Mouse (Mus musculus): Measurements from ENCODE around the gene Pcif1.

Gene Pcif1

DNA sequence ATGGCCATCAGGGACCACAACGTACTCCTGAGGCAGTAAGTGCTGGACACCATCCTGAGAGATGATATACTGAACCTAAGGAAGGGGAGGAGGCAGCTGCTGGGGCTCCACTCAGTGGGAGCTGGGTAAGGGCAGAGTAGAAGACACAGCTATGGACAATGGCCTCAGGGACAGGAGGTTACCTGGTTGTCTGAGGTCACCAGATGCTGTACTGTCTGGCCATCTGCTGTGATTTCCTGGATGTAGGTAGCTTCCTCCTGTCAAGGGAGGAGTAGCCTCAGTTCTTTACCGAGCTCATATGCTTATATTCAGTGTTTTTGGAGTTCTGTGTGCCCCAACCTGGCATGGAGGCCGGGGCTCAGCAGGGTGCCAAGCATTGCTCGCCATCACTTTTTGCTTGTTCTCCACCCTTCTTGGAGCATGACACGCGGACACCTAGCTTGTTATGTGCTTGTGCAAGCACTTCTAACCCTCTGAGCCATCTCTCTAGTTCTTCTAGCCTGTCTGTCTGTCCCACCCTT lies 13.7 kb downstream of the Pcif1 start:
- no peak for ATAC-seq (ENCODE audit: low TSS enrichment)

DNA sequence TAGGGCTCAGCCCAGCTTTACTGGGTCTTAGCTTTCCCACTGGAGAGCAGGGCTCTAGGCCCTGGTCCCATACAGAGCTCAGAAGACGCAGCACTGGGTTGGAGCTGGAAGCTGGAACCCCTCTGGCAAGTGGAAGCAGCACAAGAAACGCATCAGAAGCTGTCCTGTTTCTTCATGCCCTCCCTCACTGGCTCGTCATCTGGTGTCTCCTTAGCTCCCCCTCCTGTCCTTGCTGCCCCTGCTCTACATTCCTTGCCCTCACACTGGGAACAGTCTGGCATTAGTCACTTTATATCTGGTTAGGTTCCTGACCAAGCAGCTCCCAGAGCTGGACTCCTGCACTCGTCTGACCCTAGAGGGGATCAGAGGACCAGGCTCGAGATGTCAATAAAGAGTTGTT lies 14.9 kb downstream of the Pcif1 start:
- no peak for ATAC-seq (ENCODE audit: low TSS enrichment)

DNA sequence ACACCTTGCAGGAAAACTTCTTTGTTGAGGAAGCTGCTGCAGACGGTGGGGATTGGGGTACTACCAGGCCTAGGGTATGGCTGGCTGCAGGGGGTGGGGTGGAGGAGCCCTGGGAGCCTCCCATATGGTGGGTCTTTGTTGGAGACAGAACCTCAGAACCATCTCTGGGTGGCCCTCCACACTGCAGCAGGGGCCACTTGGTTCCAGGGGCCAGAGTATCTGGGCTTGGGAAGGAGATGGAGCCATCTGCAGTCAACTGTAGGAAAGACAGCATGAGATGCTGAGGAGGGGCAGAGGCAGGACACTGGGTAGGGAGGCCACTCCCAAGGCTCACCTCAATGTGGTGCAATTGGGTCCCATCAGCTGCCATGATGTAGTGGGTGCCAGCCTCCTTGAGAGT lies 15.5 kb downstream of the Pcif1 start:
- ATAC-seq (ENCODE audit: low TSS enrichment), result no peak

DNA sequence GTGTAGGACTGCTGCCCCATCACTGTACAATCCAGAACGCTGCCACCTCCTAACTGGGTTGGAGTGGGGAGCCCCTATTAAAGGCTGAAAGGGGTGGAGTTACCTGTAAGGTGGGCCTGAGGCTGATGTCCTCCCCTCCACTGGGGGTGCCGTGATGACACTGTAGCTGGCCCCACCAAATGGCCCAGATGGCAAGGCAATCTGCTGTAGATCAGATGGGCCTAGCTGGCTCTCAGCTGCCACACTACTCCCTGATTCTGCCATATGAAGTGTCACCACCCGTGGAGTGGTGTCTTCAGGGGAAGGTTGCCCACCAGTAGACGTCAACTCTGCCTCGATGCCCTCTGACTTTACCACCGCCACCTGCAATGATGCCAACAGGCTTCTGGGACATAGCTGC lies 16.8 kb downstream of the Pcif1 start:
- no peak for ATAC-seq (ENCODE audit: low TSS enrichment)

DNA sequence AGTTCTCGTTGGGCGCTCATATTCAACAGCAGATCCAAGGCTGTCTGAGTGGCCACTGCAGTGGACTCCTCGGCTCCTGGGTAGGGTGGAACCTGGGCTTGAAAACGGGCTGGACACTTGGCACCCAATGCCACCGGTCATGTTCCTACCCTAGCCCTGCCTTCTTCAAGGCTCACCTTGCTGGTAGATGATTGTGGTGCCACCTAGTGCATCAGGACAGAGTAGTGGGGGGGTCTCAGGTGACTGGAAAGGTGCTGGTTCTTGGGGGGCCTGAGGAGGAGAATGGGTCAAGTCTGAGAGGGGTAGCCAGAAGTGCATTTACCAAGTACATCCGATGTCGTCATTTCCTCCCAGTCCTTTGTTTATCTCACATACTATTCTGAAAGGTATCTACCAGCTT lies 18.9 kb downstream of the Pcif1 start:
- ATAC-seq (ENCODE audit: low TSS enrichment), result no peak

DNA sequence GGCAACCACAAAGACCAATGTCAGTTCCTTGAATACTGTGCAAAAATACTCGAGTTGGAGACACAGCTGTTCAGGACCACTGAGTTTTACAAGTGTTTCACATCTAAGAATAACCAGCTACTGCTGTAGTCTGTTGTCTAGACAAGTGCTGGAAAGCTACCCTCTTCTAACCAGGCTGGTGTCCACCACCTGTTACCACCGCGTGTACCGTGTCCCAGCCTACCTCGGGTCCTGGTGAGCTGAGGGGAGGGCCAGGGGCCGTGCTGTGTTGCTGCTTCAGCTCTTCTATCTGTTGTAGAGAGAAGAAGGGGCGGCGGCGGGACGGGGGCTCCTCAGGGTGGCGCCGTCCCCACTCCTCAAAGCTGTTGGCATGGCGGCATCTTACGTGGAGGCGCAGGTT lies 19.9 kb downstream of the Pcif1 start:
- ATAC-seq (ENCODE audit: low TSS enrichment), result no peak

DNA sequence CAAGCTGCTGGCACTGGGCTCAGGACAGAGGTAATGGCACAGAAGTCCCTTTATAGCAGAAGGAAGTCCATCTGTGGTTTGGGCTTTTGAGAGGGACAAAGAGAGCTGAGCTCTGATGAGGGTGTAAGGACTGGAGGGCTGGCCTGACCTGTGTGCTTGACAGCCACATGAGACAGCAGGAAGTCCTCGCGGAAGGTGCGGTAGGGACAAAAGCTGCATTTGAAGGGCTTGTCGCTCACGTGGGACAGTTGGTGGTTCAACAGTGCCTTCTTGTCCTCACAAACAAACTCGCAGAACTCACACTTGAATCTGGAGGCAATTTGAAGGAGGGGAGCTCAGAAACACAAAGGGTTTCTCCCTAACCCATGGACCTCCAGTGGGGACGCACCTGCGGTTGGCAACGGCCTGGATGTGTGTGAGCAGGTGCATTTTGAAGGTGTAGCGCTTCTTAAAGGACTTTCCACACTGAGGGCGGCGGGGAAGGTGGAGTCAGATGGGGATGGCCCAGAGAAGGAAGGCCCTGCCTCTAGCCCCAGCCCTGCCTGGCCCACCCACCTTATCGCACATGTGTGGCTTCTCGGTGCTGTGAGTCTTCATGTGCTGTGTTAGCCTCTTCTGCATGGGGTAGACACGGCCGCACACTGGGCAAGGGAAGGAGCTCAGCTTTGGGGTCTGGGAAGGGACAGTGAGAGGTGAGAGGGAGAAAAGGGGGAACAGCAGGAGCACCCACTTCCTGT lies 20.8 kb downstream of the Pcif1 start:
- ATAC-seq (ENCODE audit: low TSS enrichment), result no peak

DNA sequence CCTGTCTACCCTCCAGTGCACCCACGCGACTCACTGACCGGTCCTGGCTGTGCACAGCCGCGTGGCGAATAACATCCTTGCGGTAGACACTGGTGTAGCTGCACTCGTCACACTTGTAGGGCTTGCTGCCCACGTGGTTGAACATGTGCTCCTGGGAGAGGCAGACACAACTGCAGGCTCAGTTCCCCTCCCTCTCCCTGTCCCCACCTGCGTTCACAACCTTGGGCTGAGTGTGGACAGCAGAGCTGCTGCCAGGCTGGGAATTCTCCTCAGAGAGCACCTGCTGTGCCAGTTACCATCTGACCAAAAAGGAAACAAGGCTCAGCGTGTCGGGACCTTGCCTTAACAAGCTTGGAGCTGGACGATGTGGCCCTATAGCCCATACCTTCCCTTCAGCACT lies 22.3 kb downstream of the Pcif1 start:
- no peak for ATAC-seq (ENCODE audit: low TSS enrichment)

DNA sequence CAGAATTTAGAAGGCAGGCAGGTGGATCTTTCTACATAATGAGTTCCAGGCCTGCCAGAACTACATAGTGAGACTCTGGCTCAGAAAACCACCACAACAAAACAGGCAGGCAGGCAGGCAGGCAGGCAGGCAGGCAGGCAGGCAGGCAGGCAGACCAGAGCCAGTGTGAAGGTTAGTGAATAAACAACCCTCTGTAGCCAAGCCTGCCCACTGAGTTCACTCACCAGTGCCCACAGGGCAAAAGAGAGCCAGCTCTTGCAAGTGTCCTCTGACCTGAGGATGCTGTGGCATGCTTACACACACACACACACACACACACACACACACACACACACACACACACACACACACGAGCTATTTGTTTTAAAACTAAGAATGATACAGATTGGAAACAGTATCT lies 24.4 kb downstream of the Pcif1 start:
- no peak for ATAC-seq (ENCODE audit: low TSS enrichment)

DNA sequence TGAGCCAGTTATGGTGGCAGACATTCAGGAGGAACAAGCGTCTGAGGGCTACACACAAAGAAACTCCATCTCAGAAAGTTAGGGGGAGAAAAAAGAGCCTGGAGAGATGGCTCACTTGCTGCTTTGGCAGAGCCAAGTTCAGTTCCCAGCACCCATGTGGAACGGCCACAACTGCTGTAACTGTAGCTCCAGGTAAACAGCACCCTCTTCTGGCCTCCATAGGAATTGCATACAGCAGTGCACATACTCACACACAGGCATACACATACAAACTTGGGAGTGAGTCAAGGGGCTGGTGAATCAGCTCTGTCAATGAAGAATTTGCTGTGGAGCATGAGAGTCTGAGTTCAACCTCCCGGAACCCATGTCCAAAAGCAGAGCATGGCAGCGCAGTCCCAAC lies 27.0 kb downstream of the Pcif1 start:
- ATAC-seq (ENCODE audit: low TSS enrichment), result no peak

DNA sequence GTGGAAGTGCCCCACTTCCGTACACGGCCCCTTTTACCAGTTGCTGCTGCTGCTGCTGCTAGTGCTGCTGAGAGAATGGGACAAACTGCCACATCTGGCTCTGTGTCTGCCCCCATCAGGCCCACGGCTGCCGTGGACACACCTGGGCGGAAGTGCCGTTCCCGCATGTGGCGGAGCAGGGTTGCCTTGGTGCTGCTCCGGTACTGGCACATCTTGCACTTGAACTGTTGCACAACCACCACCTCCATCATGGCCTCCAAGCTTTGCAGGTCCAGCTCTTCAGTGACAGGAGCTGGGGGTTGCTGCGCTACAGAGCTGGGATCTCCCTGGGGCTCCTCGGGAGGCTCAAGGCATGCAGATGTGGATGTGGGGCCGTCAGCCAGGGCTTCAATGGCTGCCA lies 28.4 kb downstream of the Pcif1 start:
- no peak for ATAC-seq (ENCODE audit: low TSS enrichment)

DNA sequence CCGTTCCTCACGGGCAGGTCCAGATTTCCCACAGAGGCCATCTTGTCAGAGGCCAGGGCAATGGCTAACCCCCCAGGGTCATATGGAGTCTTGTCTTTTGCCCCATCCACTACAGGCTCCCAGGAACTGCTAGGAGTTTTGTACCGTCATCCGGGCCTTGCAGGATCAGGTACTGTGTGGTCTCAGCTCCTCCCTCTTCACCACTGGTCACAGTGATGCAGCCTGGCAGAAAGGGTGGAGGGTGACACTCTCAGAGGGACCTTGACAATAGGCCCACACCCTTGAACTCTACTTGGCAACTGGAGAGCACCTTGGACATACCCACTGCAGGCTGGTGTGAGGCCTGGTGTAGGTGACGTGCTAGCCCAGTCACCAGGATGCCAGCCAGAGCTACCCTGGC lies 28.9 kb downstream of the Pcif1 start:
- ATAC-seq (ENCODE audit: low TSS enrichment), result no peak

DNA sequence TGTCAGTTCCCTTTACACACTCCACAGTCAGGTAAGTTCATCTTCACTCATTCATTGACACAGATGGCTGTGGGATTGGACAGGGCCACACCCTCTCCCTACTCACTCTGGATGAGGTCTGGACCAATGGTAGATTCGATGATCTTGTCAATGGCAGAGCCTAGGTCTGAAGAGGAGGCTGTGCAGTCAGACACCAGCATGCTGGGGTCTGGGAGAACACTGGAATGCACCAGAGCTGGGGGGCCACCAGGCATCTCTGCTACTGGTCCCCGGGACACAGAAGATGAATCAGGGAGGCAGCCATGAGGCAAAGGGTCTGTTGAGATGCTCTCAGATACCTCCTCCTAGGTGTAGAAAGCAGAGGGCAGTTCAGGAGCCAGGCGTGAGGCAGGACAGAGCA lies 30.0 kb downstream of the Pcif1 start:
- ATAC-seq (ENCODE audit: low TSS enrichment), result no peak

DNA sequence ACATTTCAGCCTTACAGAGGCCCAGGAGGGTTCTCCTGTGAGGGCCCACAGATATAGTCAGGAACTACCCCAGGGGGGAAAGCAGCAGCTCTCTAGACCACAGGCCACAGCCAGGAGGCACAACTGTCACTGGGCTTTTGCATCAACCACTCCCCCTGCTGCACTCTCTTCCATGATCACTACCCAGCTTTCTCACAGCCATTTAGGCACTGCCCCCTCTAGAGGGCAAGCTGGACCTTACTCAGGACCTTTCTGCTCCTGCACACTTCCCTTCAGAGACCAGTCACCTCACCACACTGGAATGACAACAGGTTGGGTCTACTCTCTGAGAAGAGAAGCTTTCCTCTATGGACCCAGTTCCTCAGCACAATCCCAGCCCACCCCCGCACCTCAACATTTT lies 30.4 kb downstream of the Pcif1 start:
- no peak for ATAC-seq (ENCODE audit: low TSS enrichment)

DNA sequence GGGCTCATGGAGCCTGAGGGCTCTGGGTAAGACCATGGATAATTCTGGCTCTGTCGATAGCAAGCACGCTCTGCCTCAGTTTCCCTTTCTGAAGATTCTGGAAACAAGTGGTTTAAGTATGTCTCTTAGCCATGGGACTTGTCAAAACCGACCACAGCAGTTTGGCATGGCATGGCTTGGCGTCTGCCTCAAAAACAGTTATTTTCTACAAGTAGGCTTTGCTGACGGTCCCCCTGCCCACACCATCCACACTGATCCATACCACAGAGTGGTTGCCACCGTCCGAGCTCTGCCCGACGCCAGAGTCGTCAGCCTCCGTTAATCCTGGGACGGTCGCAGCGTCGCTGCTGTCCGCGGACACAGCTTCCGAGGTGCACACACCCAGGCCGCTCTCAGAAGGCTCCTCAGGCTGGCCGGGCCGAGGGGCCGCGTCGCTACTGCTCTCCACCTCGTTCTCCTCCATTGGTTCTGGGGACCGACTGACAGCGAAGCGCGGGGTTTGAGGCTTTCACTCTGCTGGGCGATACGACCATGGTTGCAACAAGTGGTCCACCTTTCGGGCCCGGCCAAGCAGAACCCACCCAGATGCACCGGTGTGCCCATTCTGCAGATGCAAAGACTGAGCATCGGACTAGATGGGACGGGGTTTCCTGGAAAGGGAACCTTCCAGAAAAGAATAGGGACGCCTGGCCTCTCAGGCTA lies 31.4 kb downstream of the Pcif1 start:
- 0 out of 2 replicates have a peak, but pooled peaks have one; percentile 4 for ATAC-seq (ENCODE audit: low TSS enrichment)

DNA sequence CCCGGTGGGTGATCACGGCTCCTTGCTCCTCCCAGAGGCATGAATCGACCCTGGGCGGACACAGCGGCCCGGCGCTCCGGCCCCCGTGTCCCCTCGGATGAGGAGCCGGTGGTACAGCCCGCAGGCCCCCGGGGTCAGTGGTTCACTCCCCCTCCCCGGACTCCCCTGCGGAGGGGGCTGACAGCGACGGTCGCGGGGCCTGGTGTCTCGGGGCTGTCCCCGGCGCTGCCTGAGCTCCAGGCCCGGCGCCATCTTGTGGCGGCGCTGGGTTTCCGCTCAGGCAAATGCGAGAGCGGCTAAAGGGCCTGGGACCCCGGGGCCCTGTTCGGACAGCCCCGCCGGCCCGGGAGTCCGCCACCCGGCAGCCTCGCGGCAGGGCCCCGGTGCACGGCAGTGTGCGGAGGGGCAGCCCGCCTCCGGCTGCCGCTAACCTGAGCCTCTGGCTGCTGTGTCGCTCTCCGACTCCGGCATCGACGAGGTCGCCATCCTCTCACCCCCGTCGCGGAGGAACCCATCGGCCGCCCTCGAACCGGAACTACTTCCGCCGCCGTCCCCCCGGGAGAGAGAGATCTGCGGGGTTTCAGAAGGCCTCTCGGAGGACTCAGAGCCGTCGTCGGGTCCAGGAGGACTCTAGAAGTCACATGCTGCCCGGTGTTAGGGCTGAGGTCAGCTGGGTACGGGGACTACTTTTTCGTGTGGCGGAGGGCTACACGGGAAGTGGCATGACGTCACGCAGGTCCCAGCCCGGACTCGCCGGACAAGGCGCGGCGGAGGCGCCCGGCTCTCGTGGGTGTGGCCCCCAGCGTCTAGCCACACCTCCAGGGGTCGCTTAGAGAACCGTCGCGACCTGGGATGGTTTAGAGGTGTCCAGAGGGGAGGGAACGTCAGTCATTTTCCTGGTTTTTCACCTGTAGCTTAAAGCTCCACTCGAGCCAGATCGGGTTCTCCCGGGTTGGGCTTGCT lies 32.3 kb downstream of the Pcif1 start, which contains the start of gene Zfp335:
Gene Zfp335, minus strand, starts transcription at position 672 of the 963 bp plus-strand sequence.
- peak; percentile 76 for ATAC-seq (ENCODE audit: low TSS enrichment)

DNA sequence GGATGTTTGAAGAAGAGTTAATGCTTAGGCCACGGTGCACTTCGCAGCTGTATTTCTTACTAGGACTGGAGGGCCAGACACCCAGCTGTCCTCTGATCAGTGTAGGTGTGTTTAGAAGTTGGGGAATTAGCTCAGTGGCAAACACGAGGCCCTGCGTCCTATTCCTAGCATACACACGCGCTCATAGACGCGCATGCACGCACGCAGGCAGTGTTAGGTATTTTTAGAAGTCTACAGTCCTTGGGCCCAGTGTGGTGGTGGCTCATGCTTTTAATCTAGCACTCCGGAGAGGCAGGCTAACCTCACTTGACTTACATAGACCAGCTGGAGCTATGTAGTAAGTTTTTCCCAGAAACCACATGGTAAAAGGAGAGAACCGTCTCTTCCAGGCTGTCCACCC lies 33.0 kb downstream of the Pcif1 start:
- ATAC-seq (ENCODE audit: low TSS enrichment), result peak; percentile 56

DNA sequence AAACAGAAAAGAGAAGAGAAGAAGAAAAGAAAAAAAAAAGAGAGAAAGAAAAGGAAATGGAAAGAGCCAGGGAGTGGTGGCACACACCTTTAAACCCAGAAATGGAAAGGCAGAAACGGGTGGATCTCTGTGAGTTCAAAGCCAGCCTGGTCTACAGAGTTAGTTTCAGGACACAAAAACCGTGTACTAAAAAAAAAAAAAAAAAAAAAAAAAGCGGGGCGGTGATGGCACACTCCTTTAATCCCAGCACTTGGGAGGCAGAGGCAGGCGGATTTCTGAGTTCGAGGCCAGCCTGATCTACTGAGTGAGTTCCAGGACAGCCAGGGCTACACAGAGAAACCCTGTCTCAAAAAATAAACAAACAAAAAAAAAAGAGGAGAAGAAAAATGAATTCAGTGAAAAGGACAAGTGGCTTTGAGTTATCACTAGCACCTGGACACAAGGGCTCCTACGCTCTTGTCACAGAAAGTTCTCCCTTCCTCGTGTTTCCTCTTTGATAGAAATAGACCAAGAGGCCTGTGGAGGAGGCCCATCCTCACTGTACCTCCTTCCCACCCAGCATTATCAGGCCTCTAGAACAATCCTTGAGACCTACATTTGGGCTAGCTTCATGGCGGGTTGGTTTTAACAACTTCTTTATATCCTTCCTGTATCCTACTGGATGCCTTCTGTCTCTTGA lies 33.8 kb downstream of the Pcif1 start:
- ATAC-seq (ENCODE audit: low TSS enrichment), result no peak

DNA sequence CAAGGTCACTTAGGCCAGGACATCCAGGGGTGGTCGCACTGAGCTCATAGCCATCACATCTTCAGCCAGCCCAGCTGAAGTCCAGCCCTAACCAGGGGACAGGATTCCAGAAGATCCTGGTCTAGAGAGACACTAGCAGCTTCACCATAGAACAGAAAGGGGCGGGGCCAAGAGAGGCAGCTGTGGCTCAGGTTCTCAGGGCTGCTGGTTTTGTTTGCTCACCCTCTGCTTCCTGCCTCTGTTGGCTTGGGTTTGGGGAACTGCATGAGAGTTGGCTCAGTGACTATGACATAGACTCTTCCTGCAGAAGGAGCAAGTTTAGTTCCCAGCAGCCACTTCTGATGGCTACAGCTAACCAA lies 34.3 kb downstream of the Pcif1 start:
- no peak for ATAC-seq (ENCODE audit: low TSS enrichment)

DNA sequence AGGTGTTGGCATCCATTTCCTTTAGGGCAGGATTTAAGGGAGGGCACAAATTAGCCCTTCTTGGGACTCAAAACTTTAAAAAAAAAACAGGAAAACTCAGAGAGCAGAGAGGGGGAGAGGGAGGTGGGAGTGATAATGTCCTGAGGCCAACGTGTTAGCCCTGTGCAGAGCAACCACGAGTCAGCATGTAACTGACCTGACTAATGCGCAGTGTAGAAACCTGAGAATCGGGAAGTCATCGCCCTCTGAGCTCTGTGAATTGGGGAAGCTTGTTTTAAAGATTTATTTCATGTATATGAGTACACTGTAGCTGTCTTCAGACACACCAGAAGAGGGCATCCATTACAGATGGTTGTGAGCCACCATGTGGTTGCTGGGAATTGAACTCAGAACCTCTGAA lies 37.7 kb downstream of the Pcif1 start:
- ATAC-seq (ENCODE audit: low TSS enrichment), result no peak

DNA sequence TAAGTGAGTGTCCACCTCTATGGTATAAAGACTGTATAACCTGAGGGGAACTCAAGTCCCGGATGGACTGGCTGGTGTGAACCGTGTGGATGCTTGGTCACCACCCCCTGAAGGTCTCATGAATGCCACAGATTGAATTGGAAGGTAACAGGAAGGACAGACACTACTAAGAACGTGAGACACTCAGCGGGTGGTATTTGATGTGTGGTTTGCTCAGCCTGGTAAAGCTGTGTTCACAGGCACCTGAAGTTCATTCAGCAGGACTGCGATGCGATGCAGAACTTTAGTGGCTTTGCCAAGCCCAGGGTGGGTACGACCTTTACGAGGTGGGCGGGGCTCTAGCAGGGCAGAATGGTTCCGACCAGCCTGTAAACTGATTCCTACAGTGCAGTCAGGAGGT lies 38.3 kb downstream of the Pcif1 start:
- no peak for ATAC-seq (ENCODE audit: low TSS enrichment)

DNA sequence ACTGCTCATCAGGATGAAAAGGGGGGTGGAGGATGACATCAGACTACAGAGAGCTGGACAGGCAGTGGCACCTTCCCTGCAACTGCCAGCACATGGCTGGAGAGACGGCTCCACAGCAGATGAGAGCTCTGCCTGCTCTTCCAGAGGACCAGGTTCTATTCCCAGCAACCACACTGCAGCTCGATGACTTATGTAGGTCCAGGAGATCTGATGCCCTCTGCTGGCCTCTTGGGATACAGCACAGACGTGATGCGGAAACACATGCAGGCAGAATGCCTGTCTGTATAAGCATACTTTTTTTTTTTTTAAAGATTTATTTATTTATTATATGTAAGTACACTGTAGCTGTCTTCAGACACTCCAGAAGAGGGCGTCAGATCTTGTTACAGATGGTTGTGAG lies 39.2 kb downstream of the Pcif1 start:
- no peak for ATAC-seq (ENCODE audit: low TSS enrichment)

Measured in frontal cortex, adult (tissue).